ENCODE assay signal across 21 mouse cellular contexts in the genomic region with DNA sequence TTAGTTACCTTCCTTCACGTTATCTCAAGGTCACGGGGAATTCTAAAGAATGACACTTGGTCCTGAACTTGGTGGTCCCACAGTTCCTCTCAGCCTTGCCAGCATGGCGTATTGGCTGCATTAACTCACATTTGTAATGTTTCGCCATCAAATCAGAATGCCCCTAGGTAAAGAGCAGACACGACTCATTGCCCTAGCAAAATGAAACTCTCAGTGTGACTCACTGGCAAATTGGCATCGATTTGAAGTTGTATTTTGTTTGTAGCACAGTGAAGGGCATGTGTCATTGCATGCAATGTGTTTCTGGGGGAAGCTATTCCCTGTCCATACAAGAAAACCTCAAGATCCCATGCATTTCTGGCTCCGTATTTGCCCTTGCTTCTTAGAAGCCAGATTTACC.
DNase-seq lines count a peak whose midpoint lies in the region; ATAC-seq and TF ChIP-seq lines count a peak whose summit lies in the region.
"Had no signal": no experiment of that assay in that cellular context is flagged by ENCODE, and none has a peak within 500 bp of the region (broad histone marks: within the 10 kb centered on the region; RNA-seq: fewer than 3 reads in every experiment).

No protein-coding gene starts in this region.

- in situ Hi-C loops in Patski (cut with MboI; ENCODE audit: low pct_unique_long_range_greater_than_20kb) = loop anchor here (10.0 kb wide), 1 partner anchor 250 kb away; no protein-coding TSS in a partner anchor

- ATAC-seq in Patski = peak; percentile 44
- ATAC-seq: activated CD4-positive, CD25-positive, alpha-beta regulatory T cell, adult 4 months; forebrain, embryonic 14.5 days; intestine, postnatal 0 days had no signal

- H3K4me1 ChIP-seq in heart, adult 2 months (ENCODE audit: control insufficient read depth, insufficient read depth, low read length) = no peaks in the 10 kb centered on the region
- H3K4me1 ChIP-seq: embryonic facial prominence, embryonic 12.5 days; embryonic facial prominence, embryonic 15.5 days; hindbrain, embryonic 12.5 days; hindbrain, embryonic 15.5 days had no signal

- no peak for TF ChIP-seq EP300 in heart, adult 2 months (IDR thresholded peaks at IDR 0.05; ENCODE audit: insufficient read depth, low read depth, low read length)

- no peak overlapping the region for H3K27ac ChIP-seq in heart, adult 2 months
- H3K27ac ChIP-seq: embryonic facial prominence, embryonic 12.5 days; embryonic facial prominence, embryonic 15.5 days; hindbrain, embryonic 12.5 days; hindbrain, embryonic 15.5 days had no signal

- no peaks in the 10 kb centered on the region for H3K79me2 ChIP-seq in heart, adult 2 months (replicated peaks; ENCODE audit: control insufficient read depth, insufficient read depth, low read length)

- no peak for TF ChIP-seq POLR2A in heart, adult 2 months (IDR thresholded peaks at IDR 0.05; ENCODE audit: insufficient read depth, low read depth, low read length)

- H3K36me3 ChIP-seq in heart, adult 2 months (ENCODE audit: control insufficient read depth, insufficient read depth, low read length) = no peaks in the 10 kb centered on the region
- H3K36me3 ChIP-seq: embryonic facial prominence, embryonic 12.5 days; embryonic facial prominence, embryonic 15.5 days; hindbrain, embryonic 12.5 days; hindbrain, embryonic 15.5 days had no signal

- no peak overlapping the region for H3K4me3 ChIP-seq in heart, adult 2 months
- H3K4me3 ChIP-seq: embryonic facial prominence, embryonic 12.5 days; embryonic facial prominence, embryonic 15.5 days; hindbrain, embryonic 12.5 days; hindbrain, embryonic 15.5 days had no signal

- WGBS in heart, adult 2 months = 88% methylated on average over 7 of the region's 7 CpGs

- POLR2A ChIA-PET in Patski (lab: Charles Lee) = interaction anchor here (0.8 to 1.0 kb wide), 2 partner anchors 58 to 68 kb away, joined by 3 read pairs; no protein-coding TSS in a partner anchor

- CTCF ChIA-PET in Patski (lab: Charles Lee) = interaction anchor here (1.2 kb wide), 1 partner anchor 9 kb away, joined by 5 read pairs; no protein-coding TSS in a partner anchor

- no peaks in the 10 kb centered on the region for H3K27me3 ChIP-seq in Patski
- H3K27me3 ChIP-seq in heart, adult 2 months (ENCODE audit: control insufficient read depth, insufficient read depth, low read length) = no peaks in the 10 kb centered on the region
- H3K27me3 ChIP-seq: embryonic facial prominence, embryonic 12.5 days; embryonic facial prominence, embryonic 15.5 days; hindbrain, embryonic 12.5 days; hindbrain, embryonic 15.5 days had no signal

- H3K9ac ChIP-seq in heart, adult 2 months (ENCODE audit: low read depth, low read length) = no peak overlapping the region
- H3K9ac ChIP-seq: embryonic facial prominence, embryonic 12.5 days; embryonic facial prominence, embryonic 15.5 days; hindbrain, embryonic 12.5 days; hindbrain, embryonic 15.5 days had no signal

- intact Hi-C loops in heart, adult 2 months (cut with DNase I) = no loop called here

- DNase-seq in adrenal gland, adult 8-10 months = peak; percentile 5
- DNase-seq in adrenal gland, postnatal 10 days = no peak
- DNase-seq in 3T3-L1 (ENCODE audit: low read depth, low spot score) (peak; percentile 87), Patski (ENCODE audit: low read depth, low spot score) (peak; percentile 34)
- DNase-seq in ovary, postnatal 14 days (ENCODE audit: low spot score) = no peak
- DNase-seq in heart, adult 2 months = no peak
- DNase-seq in kidney, postnatal 36 days = no peak
- DNase-seq: cerebellum, adult 11 months; cerebellum, adult 2 months; cerebellum, adult 9-11 months; cerebellum, postnatal 25 days; gastrocnemius, postnatal 25 days; heart, adult 18-20 months; kidney, adult 2 months had no signal

- TF ChIP-seq CTCF in Patski (IDR thresholded peaks at IDR 0.05) = no peak
- TF ChIP-seq CTCF in heart, adult 2 months (IDR thresholded peaks at IDR 0.05) = no peak

Comparison
In these comparisons a context has a peak if more than half of its experiments do, and no peak if none do; other contexts are left out.
1. DNase-seq: peak in adrenal gland, adult 8-10 months (single experiment), 3T3-L1 (single experiment) and Patski (single experiment); none in adrenal gland, postnatal 10 days (single experiment), ovary, postnatal 14 days (single experiment), heart, adult 2 months (0 of 2) and kidney, postnatal 36 days (0 of 2).